Mouse (Mus musculus) subcutaneous adipose tissue, adult 2 months (tissue): ENCODE measurements around the gene Tsr3. TPM values are rescaled to one million over a fixed set of nuclear protein-coding genes. Genes with fewer than 3 reads are reported as not detected.

Experiments used
- polyA plus RNA-seq: library from polyadenylated mRNA; depleted of rRNA; stranded (reverse); fragments of >200 nt; gene quantifications from 2 replicates; pipeline ENCODE4 v1.2.3, GENCODE M21; 2012; ENCODE audit warnings: low replicate concordance; rRNA removed

The Tsr3 gene
- 21.1 and 23.1 TPM in 2 replicates for polyA plus RNA-seq

DNA sequence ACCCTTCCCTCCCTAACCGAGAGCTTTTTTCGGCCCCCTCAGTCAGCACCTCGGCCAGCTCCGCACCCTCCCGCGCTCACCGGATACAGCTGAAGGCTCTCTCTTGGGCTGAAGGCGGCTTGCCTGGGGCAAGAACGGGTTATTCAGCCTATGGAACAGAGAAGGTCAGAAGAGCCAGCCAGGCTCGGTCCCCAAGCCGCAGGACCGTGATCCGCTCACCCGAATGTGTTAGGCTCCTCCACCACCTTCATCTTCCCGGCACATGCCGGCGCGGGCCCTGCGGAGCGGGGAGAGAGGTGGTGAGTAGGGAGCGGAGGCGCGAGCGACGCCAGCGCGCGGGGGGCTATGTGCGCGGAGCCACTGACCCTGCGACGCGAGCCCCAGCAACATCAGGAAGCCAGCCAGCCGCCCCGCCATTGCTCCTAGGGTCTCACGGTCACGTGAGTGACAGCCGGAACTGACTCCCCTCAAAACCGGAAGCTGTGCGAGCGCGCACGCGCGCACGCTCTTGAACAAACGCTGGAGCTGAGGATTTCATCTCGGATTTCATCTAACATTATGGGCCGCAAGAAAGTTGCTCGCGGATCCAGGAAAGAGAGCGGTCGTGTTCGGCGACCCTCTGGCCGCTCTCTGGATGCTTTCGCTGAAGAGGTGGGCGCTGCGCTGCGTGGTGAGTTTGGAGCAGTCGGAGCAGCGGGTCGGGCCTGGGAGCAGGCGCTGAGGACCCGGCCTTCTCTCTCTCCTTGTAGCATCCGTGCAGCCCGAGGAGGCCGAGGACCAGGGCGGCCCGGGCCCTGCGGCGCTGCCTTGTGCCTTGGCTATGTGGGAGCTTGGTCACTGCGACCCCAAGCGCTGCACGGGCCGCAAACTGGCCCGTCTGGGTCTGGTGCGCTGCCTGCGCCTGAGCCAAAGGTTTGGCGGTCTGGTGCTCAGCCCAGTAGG is at the start of gene Tsr3, which contains the start of gene Gnptg:
Tsr3 (plus strand) TSS at position 476 of the 942 bp plus-strand sequence.
Gnptg (minus strand) TSS at position 430 of the 942 bp plus-strand sequence.

DNA sequence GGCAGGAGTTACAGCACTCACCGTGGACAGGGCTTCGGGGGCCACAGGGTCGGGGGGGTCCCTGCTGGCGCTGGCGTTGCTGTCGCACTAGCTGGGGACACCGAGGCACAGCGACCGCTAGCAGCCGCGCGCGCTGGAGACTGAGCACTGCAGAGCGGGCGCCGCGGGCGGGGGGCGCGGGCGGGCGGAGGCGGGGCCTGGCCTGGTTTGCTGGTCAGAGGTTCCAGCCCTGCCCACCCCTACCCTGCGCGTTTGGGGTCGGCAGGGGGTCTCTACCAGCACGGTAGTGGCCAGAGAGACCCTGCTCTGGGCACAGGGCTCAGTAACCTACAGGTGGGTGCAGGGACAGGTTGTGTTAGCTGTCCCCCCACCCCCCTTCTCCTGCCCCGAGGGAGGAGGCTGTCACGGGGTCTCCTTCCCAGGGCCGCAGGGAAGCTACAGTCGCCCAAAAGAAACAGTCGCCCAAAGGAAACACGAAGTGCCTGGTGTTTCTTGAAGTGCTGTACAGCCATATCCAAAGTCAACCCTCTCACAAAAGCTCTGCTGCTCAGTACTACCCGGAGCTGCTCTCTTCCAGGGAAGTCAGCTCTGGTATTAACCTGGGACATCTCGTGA is 16.3 kb downstream of the Tsr3 start, which contains the start of gene Baiap3:
Baiap3 (minus strand) TSS at position 225 of the 615 bp plus-strand sequence.

DNA sequence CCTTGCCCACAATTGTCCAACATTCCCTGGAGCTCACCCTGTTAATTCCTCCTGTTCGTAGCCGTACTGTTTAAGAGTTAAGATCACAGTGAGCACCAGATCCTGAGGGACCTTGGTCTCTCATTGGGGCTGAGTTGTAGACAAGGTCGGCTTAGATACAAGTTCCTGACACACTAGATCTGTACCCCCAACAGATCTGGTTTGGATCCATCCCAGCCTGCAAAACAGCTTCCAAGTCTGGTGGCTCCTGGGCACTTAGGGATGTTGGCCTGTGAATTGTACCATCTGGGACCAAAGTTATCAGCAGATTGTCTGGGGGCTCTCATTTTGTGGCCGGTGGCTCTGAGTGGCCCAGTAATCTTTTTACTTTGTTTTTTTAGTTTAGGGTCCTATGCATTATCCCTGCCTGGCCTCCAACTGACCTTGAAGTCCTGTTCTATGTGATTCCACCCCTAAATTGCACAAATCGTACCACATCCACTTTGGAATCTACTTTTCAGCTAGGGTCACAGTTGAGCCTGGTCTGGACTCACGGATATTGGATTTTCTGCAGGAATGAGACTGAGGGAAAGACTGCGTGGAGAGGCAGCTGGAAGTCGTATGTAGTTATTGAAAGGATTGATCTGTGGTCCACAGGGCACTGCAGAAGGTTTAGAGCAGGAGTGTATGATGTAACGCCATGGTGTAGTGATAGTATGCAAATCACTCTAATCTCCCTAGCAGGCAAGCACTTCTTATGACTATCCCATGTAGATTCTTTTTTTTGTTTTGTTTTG is 34.8 kb downstream of the Tsr3 start, which contains the start of gene Ube2i:
Ube2i (minus strand) TSS at position 52 of the 776 bp plus-strand sequence.

Other genes with a start within 250 kb of the Tsr3 start
- 18.4 and 29.4 TPM in 2 replicates for gene Cramp1l, start 224.4 kb upstream of the Tsr3 start, polyA plus RNA-seq
- 14.3 and 23.1 TPM in 2 replicates for gene Ift140, start 224.1 kb upstream of the Tsr3 start, polyA plus RNA-seq
- 53.5 and 71.2 TPM in 2 replicates for gene Tmem204, start 156.6 kb upstream of the Tsr3 start, polyA plus RNA-seq
- 15.3 and 43.8 TPM in 2 replicates for gene Telo2, start 124.2 kb upstream of the Tsr3 start, polyA plus RNA-seq
- 0.11 TPM in 1 of 2 replicates, not detected in the other for gene Ptx4, start 119.4 kb upstream of the Tsr3 start, polyA plus RNA-seq
- 42.8 and 52.6 TPM in 2 replicates for gene Clcn7, start 106.8 kb upstream of the Tsr3 start, polyA plus RNA-seq
- 0.04 TPM in 1 of 2 replicates, not detected in the other for gene Ccdc154, start 77.7 kb upstream of the Tsr3 start, polyA plus RNA-seq
- gene Gm38655, start 64.7 kb upstream of the Tsr3 start, polyA plus RNA-seq: not detected in 2 replicates
- 12.1 and 13.6 TPM in 2 replicates for gene BC003965, start 55.6 kb upstream of the Tsr3 start, polyA plus RNA-seq
- 12.5 and 21.7 TPM in 2 replicates for gene Unkl, start 51.8 kb upstream of the Tsr3 start, polyA plus RNA-seq
- gene Gnptg, start within 50 bp of the Tsr3 start, polyA plus RNA-seq: 40.8 and 46.8 TPM in 2 replicates
- gene Baiap3, start 16.2 kb downstream of the Tsr3 start, polyA plus RNA-seq: 5.7 and 6.2 TPM in 2 replicates
- gene Ube2i, start 34.5 kb downstream of the Tsr3 start, polyA plus RNA-seq: 103 and 196 TPM in 2 replicates
- gene Prss34, start 58.2 kb downstream of the Tsr3 start, polyA plus RNA-seq: 0.09 and 1.2 TPM in 2 replicates
- gene Prss28, start 68.5 kb downstream of the Tsr3 start, polyA plus RNA-seq: not detected in 2 replicates
- gene Prss29, start 78.5 kb downstream of the Tsr3 start, polyA plus RNA-seq: not detected in 2 replicates
- gene Tpsab1, start 105.4 kb downstream of the Tsr3 start, polyA plus RNA-seq: 0.64 and 1.0 TPM in 2 replicates
- 2.8 and 25.6 TPM in 2 replicates for gene Tpsb2, start 126.1 kb downstream of the Tsr3 start, polyA plus RNA-seq
- gene Tpsg1, start 129.1 kb downstream of the Tsr3 start, polyA plus RNA-seq: 0.39 TPM in 1 of 2 replicates, not detected in the other
- gene Cacna1h, start 193.6 kb downstream of the Tsr3 start, polyA plus RNA-seq: 1.9 and 28.2 TPM in 2 replicates
- 0.13 TPM in 1 of 2 replicates, not detected in the other for gene Tekt4, start 214.4 kb downstream of the Tsr3 start, polyA plus RNA-seq